In the genomic region with DNA sequence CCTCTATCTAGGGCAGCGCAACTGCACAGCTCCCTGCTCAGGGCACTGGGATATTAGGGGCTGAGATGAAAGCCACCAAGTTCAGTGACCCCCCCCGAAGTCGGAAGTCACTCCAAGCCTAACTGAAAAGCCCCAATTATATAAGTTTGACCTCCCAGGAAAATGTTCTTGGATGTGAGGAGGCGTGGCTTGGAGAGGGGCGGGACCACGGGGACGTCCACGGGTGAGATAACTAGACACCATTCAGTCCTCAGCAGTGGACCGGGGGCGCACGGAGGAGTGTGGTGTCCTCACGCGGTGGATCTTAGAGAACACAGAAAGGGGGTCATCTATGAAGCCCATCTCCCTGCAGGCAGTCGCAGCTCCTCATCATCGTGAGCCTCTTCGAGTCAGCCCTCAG, we compare ENCODE assay signal across 18 mouse cellular contexts. TPM values are rescaled to one million over a fixed set of nuclear protein-coding genes. Genes with fewer than 3 reads are reported as not detected.
DNase-seq lines count a peak whose midpoint lies in the region; ATAC-seq and TF ChIP-seq lines count a peak whose summit lies in the region.
"Had no signal": no experiment of that assay in that cellular context is flagged by ENCODE, and none has a peak within 500 bp of the region (broad histone marks: within the 10 kb centered on the region; RNA-seq: fewer than 3 reads in every experiment).

No protein-coding gene starts in this region.

- H3K36me3 ChIP-seq in E14TG2a.4 (ENCODE audit: insufficient read depth, low read length): 0 out of 2 replicates have a peak, but pooled peaks cover 5% of the 10 kb centered on the region
- H3K36me3 ChIP-seq in forebrain, embryonic 15.5 days: no peaks in the 10 kb centered on the region
- no peaks in the 10 kb centered on the region for H3K36me3 ChIP-seq in midbrain, postnatal 0 days (ENCODE audit: insufficient read depth, low read length)
- H3K36me3 ChIP-seq: embryonic facial prominence, embryonic 12.5 days; heart, embryonic 10.5 days; limb, embryonic 13.5 days; stomach, embryonic 15.5 days had no signal

- ATAC-seq in forebrain, embryonic 15.5 days (replicated peaks): no peak
- no peak for ATAC-seq in midbrain, postnatal 0 days (ENCODE audit: low FRiP score)

- peak overlapping the region; percentile 89; the same call in 1 of the 2 replicates for H3K4me2 ChIP-seq in forebrain, embryonic 15.5 days (replicated peaks)
- H3K4me2 ChIP-seq in midbrain, postnatal 0 days (ENCODE audit: low read depth, low read length, poor library complexity, severe bottlenecking): peak overlapping the region; percentile 75
- H3K4me2 ChIP-seq: embryonic facial prominence, embryonic 12.5 days; limb, embryonic 13.5 days; stomach, embryonic 15.5 days had no signal

- no peaks in the 10 kb centered on the region for H3K9me3 ChIP-seq in E14TG2a.4 (ENCODE audit: low read length)
- H3K9me3 ChIP-seq in forebrain, embryonic 15.5 days: no peaks in the 10 kb centered on the region
- H3K9me3 ChIP-seq in midbrain, postnatal 0 days (ENCODE audit: low read length): no peaks in the 10 kb centered on the region
- H3K9me3 ChIP-seq: embryonic facial prominence, embryonic 12.5 days; heart, embryonic 10.5 days; limb, embryonic 13.5 days; stomach, embryonic 15.5 days had no signal

- H3K27me3 ChIP-seq in E14TG2a.4 (ENCODE audit: insufficient read depth, low read length): peaks cover 59% of the 10 kb centered on the region
- peaks cover 27% of the 10 kb centered on the region; the same call in 1 of the 2 replicates for H3K27me3 ChIP-seq in forebrain, embryonic 15.5 days
- no peaks in the 10 kb centered on the region for H3K27me3 ChIP-seq in midbrain, postnatal 0 days (ENCODE audit: insufficient read depth, low read length)

- TF ChIP-seq CTCF in E14TG2a.4 (conservative IDR thresholded peaks at IDR 0.05; ENCODE audit: low read length): no peak
- TF ChIP-seq CTCF in midbrain, postnatal 0 days (IDR thresholded peaks at IDR 0.05): no peak

- H3K9ac ChIP-seq in forebrain, embryonic 15.5 days (replicated peaks): no peak overlapping the region
- 0 out of 2 replicates have a peak overlapping the region, but pooled peaks have one; percentile 75 for H3K9ac ChIP-seq in midbrain, postnatal 0 days (replicated peaks; ENCODE audit: low read length, poor library complexity, severe bottlenecking)
- H3K9ac ChIP-seq: embryonic facial prominence, embryonic 12.5 days; limb, embryonic 13.5 days; stomach, embryonic 15.5 days had no signal

- peak overlapping the region; percentile 39; the same call in 1 of the 2 replicates for H3K4me3 ChIP-seq in E14TG2a.4 (replicated peaks; ENCODE audit: low read length)
- H3K4me3 ChIP-seq in forebrain, embryonic 15.5 days: no peak overlapping the region
- peak overlapping the region; percentile 78; the same call in 1 of the 2 replicates for H3K4me3 ChIP-seq in midbrain, postnatal 0 days (ENCODE audit: low read depth, low read length)
- H3K4me3 ChIP-seq: embryonic facial prominence, embryonic 12.5 days; heart, embryonic 10.5 days; limb, embryonic 13.5 days; stomach, embryonic 15.5 days had no signal

- 19% methylated on average over 16 of the region's 16 CpGs for WGBS in forebrain, embryonic 15.5 days
- WGBS in midbrain, postnatal 0 days: 23% methylated on average over 16 of the region's 16 CpGs

- peak; percentile 46 to 47 for DNase-seq in cerebellum, postnatal 10 days
- no peak for DNase-seq in cerebellum, adult 8-10 months
- no peak for DNase-seq in midbrain, postnatal 0 days (ENCODE audit: low spot score)
- DNase-seq in natural killer cell, adult 2 months (ENCODE audit: low spot score in 2 of 2): no peak
- no peak for DNase-seq in gastrocnemius, postnatal 25 days
- no peak for DNase-seq in kidney, postnatal 14 days
- DNase-seq: gastrocnemius, postnatal 14 days; heart, postnatal 36 days; kidney, adult 11 months; thymus, postnatal 25 days had no signal

- no peak overlapping the region for H3K27ac ChIP-seq in forebrain, embryonic 15.5 days (replicated peaks)
- H3K27ac ChIP-seq in midbrain, postnatal 0 days (ENCODE audit: low read depth, low read length): no peak overlapping the region
- H3K27ac ChIP-seq: embryonic facial prominence, embryonic 12.5 days; heart, embryonic 10.5 days; limb, embryonic 13.5 days; stomach, embryonic 15.5 days had no signal

- H3K4me1 ChIP-seq in E14TG2a.4 (replicated peaks; ENCODE audit: low read depth, low read length): peaks cover 86% of the 10 kb centered on the region
- peaks cover 51% of the 10 kb centered on the region for H3K4me1 ChIP-seq in forebrain, embryonic 15.5 days
- 0 out of 2 replicates have a peak, but pooled peaks cover 8% of the 10 kb centered on the region for H3K4me1 ChIP-seq in midbrain, postnatal 0 days (ENCODE audit: insufficient read depth, low read length)

RNA-seq across cellular contexts. Expression of a gene that starts 3.4 kb away (rescaled TPM):
- 50.8 and 57.2 TPM in 2 replicates for polyA plus RNA-seq in forebrain, embryonic 15.5 days (2015; fragmentation: Nextera tagmentation; extraction: Ambion mirVana)
- total RNA-seq in midbrain, postnatal 0 days (2014; rRNA removed): 115 and 145 TPM in 2 replicates
- 146 TPM in 2 replicates for polyA plus RNA-seq in midbrain, postnatal 0 days (2015; fragmentation: Nextera tagmentation; extraction: Ambion mirVana)
- under 1 TPM in 1 of 2 experiments, not detected in 1; 0.13 TPM for total RNA-seq in gastrocnemius, postnatal 25 days (2021)
- total RNA-seq: MEL had no signal
- polyA plus RNA-seq: liver, embryonic 16.5 days had no signal

Comparison
In these comparisons a context has a peak if more than half of its experiments do, and no peak if none do; other contexts are left out.
1. DNase-seq: peak in cerebellum, postnatal 10 days (2 of 2); none in cerebellum, adult 8-10 months (single experiment), midbrain, postnatal 0 days (single experiment), natural killer cell, adult 2 months (0 of 2), gastrocnemius, postnatal 25 days (single experiment) and kidney, postnatal 14 days (single experiment).
2. RNA of a gene that starts 3.4 kb away (total RNA-seq): 115 to 145 TPM in midbrain, postnatal 0 days; 0.13 TPM in gastrocnemius, postnatal 25 days; every median in the first group is over 100 times any median in the second.